Mouse (Mus musculus) spleen, adult 2 months (tissue): ENCODE measurements around the gene Mcoln3. TPM values are rescaled to one million over a fixed set of nuclear protein-coding genes. Genes with fewer than 3 reads are reported as not detected.
A peak's percentile ranks its signal among the peaks of the same experiment; 100 is the strongest.

Source experiments
- DNase-seq, 2 experiments: peaks; one replicate each; pipeline versions ENCODE4 v3.0.0 to v3.0.0-alpha.2; 2012 to 2021; ENCODE audit warnings: low spot score in 2 of 2, low read depth in 1 of 2
- H3K27ac ChIP-seq: fragments of 200-500 bp; 2 replicates; pipeline ENCODE4 v1.5.1; 2012; ENCODE audit warnings: low read length, inconsistent platforms; ENCODE audit not compliant: insufficient read depth
- H3K27me3 ChIP-seq: fragments of 200-500 bp; 2 replicates; pipeline ENCODE4 v1.6.1; 2012; ENCODE audit warnings: mild to moderate bottlenecking, moderate library complexity, low read length, inconsistent platforms; ENCODE audit not compliant: control insufficient read depth, insufficient read depth
- H3K36me3 ChIP-seq: fragments of 200-500 bp; 2 replicates; pipeline ENCODE4 v1.6.1; 2012; ENCODE audit warnings: mild to moderate bottlenecking, low read length, inconsistent platforms; ENCODE audit not compliant: control insufficient read depth, insufficient read depth
- H3K4me1 ChIP-seq: fragments of 200-500 bp; 2 replicates; pipeline ENCODE4 v1.6.1; 2011; ENCODE audit warnings: inconsistent platforms; ENCODE audit not compliant: control insufficient read depth, insufficient read depth, insufficient read length
- H3K4me3 ChIP-seq: fragments of 200-500 bp; 2 replicates; pipeline ENCODE4 v1.5.1; 2011; ENCODE audit warnings: mild to moderate bottlenecking, inconsistent platforms; ENCODE audit not compliant: insufficient read depth, insufficient read length; ENCODE audit errors: extremely low read depth
- CTCF ChIP-seq: fragments of 200-500 bp; IDR thresholded peaks from 2 replicates; pipeline ENCODE4 v1.5.1; 2011; ENCODE audit warnings: mild to moderate bottlenecking, inconsistent platforms; ENCODE audit not compliant: insufficient read depth, insufficient read length, insufficient replicate concordance; ENCODE audit errors: extremely low read depth
- POLR2A ChIP-seq: fragments of 200-500 bp; IDR thresholded peaks from 2 replicates; pipeline ENCODE4 v1.6.1; 2011; ENCODE audit warnings: low read depth, low read length, inconsistent platforms
- WGBS: fragments of 180-500 bp; shearing (Covaris S2); methylation state at CpG from one replicate; pipeline ENCODE4 v1.1.7; 2018; 5-methylcytosine and 5-hydroxymethylcytosine counted together
- polyA plus RNA-seq: library from polyadenylated mRNA; depleted of rRNA; stranded (reverse); fragments of >200 nt; gene quantifications from 2 replicates; pipeline ENCODE4 v1.2.3, GENCODE M21; 2012

Mcoln3 gene
- polyA plus RNA-seq, 1 experiment, result 4.1 TPM

GRCm38 (mm10) chr3:146097861-146098260, 19.4 kb upstream of the Mcoln3 start:
- Histone ChIP-seq H3K36me3 (no peaks in the 10 kb centered on the region), H3K4me1 (no peaks in the 10 kb centered on the region), H3K27ac (no peak overlapping the region), H3K4me3 (no peak overlapping the region), H3K27me3 (no peaks in the 10 kb centered on the region)
- WGBS, result 80% methylated on average over 4 of the region's 4 CpGs
- no peak for DNase-seq
- TF ChIP-seq CTCF (no peak), POLR2A (no peak)

GRCm38 (mm10) chr3:146099925-146100324, 17.3 kb upstream of the Mcoln3 start:
- DNase-seq, result no peak
- Histone ChIP-seq H3K27me3 (no peaks in the 10 kb centered on the region), H3K4me3 (no peak overlapping the region), H3K4me1 (no peaks in the 10 kb centered on the region), H3K36me3 (no peaks in the 10 kb centered on the region), H3K27ac (no peak overlapping the region)
- TF ChIP-seq CTCF (no peak), POLR2A (no peak)

- TF ChIP-seq CTCF (peak; percentile 49; the same call in 1 of the 2 replicates), POLR2A (no peak)
- no peak overlapping the region for H3K27ac ChIP-seq
- H3K36me3 ChIP-seq, result no peaks in the 10 kb centered on the region
- peak in 1 of 2 experiments; percentile 36 for DNase-seq
- no peaks in the 10 kb centered on the region for H3K4me1 ChIP-seq
- H3K27me3 ChIP-seq, result no peaks in the 10 kb centered on the region; the same call in 1 of the 2 replicates
- no peak overlapping the region for H3K4me3 ChIP-seq
- 68% methylated on average over 6 of the region's 6 CpGs for WGBS
Observed at GRCm38 (mm10) chr3:146102049-146102448, 15.2 kb upstream of the Mcoln3 start.

GRCm38 (mm10) chr3:146107116-146107849, 10.0 kb upstream of the Mcoln3 start:
- Histone ChIP-seq H3K36me3 (no peaks in the 10 kb centered on the region), H3K27ac (no peak overlapping the region), H3K4me3 (peak overlapping the region; percentile 19; the same call in 1 of the 2 replicates), H3K27me3 (no peaks in the 10 kb centered on the region; the same call in 1 of the 2 replicates), H3K4me1 (no peaks in the 10 kb centered on the region; the same call in 1 of the 2 replicates)
- WGBS, result 6% methylated on average over 18 of the region's 18 CpGs
- DNase-seq, result no peak
- TF ChIP-seq POLR2A (no peak), CTCF (no peak)

- no peaks in the 10 kb centered on the region; the same call in 1 of the 2 replicates for H3K27me3 ChIP-seq
- DNase-seq, result peak; percentile 28 to 57
- peak within 1 kb of the TSS; percentile 24; the same call in 1 of the 2 replicates for H3K4me3 ChIP-seq
- H3K27ac ChIP-seq, result no peak within 1 kb of the TSS
- H3K36me3 ChIP-seq, result no peaks in the 10 kb centered on the region
- H3K4me1 ChIP-seq, result no peaks in the 10 kb centered on the region; the same call in 1 of the 2 replicates
- WGBS, result 21% methylated on average over 18 of the region's 18 CpGs
- TF ChIP-seq POLR2A (no peak), CTCF (no peak)
Observed at GRCm38 (mm10) chr3:146107921-146108571, 9.2 kb upstream of the Mcoln3 start, which contains the start of gene Wdr63. Gene Wdr63 (minus strand): TSS chr3:146108130.

GRCm38 (mm10) chr3:146108945-146109344, 8.3 kb upstream of the Mcoln3 start:
- TF ChIP-seq POLR2A (no peak), CTCF (no peak)
- no peak overlapping the region for H3K4me3 ChIP-seq
- no peak overlapping the region for H3K27ac ChIP-seq
- DNase-seq, result no peak
- H3K36me3 ChIP-seq, result no peaks in the 10 kb centered on the region
- WGBS, result 75% methylated on average over 2 of the region's 2 CpGs
- H3K4me1 ChIP-seq, result no peaks in the 10 kb centered on the region; the same call in 1 of the 2 replicates
- H3K27me3 ChIP-seq, result no peaks in the 10 kb centered on the region; the same call in 1 of the 2 replicates

- TF ChIP-seq CTCF, result no peak
- no peak for TF ChIP-seq POLR2A
- 48% methylated on average over 2 of the region's 2 CpGs for WGBS
- H3K27ac ChIP-seq, result no peak overlapping the region
- H3K27me3 ChIP-seq, result no peaks in the 10 kb centered on the region; the same call in 1 of the 2 replicates
- DNase-seq, result no peak
- H3K4me1 ChIP-seq, result no peaks in the 10 kb centered on the region; the same call in 1 of the 2 replicates
- H3K4me3 ChIP-seq, result no peak overlapping the region
- no peaks in the 10 kb centered on the region for H3K36me3 ChIP-seq
Observed at GRCm38 (mm10) chr3:146110358-146110757, 6.9 kb upstream of the Mcoln3 start.
